Mouse (Mus musculus) 416B (cell line): ENCODE measurements around the gene Rexo4.

ENCODE experiments used
- DNase-seq: peaks from one replicate; pipeline ENCODE4 v3.0.0; 2011; ENCODE audit warnings: low read depth

Rexo4 gene

GRCm38 (mm10) chr2:26943253-26943652 lies 20.9 kb downstream of the Rexo4 start:
- no peak for DNase-seq

DNA sequence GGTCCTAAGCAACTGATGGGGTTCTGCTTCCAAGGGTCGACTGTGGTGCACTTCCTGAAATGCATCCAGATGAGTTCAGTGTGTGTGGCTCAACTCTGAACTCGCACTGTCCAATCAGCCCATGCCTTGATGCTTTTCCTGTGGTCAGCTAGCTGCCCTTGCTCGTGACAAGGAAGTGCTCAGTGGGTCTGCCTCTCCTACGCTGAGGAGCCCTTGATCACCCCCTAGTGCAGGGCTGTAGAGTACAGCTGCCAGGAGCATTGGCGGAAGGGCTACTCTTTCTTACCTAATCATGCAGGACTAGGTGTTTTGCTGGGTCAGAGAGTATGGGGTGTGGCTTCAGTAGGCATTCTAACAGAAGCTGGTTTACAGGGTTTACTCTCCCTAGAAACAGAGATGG lies 22.6 kb downstream of the Rexo4 start:
- DNase-seq = peak; percentile 91

DNA sequence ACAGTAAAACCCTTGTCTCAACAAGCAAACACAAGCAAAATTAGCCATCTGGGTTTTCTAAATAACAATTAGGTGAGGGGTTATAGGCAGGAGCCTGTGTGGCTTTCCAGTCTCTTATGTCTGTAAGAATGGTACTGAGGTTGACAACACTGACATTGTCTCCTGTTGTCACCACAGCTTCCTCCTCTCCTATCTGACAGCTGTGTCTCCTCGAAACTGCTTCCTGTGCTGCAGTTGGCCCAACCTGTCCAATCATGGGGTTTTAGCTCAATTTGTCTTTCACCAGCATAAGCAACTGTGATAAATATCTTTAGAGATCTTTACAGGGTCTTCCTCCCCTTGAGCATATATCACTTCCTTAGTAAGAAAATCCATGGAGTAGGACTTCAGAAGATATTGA lies 27.8 kb downstream of the Rexo4 start:
- peak; percentile 73 for DNase-seq

- peak; percentile 68 for DNase-seq
These were observed 28.9 kb downstream of the Rexo4 start for GRCm38 (mm10) chr2:26935286-26935685.

GRCm38 (mm10) chr2:26933304-26934055 lies 30.7 kb downstream of the Rexo4 start, which contains the start of the genes Surf4 and Stkld1:
Surf4 (minus strand) TSS chr2:26933928.
Stkld1 (plus strand) TSS chr2:26934047.
- peak; percentile 98 for DNase-seq

- DNase-seq = no peak
These were observed 31.5 kb downstream of the Rexo4 start for GRCm38 (mm10) chr2:26932473-26933303.

DNA sequence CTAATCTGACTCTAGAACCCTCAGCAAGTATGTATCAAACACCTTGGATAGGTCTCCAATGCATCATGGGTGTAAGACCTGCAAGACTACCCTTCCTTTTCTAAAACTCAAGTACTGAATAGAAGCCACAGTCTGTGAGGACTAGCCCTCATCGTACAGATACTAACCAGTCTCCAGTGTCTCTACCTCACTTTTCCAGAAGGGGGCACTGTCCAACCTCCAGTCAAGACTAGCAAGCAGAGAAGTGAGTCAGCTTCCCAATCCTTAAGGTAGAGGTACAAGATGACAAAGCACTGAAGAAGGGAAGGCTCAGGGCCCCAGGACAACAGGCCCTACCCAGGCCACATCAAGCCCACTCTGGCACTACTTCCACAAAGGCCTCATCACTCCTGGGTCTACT lies 33.8 kb downstream of the Rexo4 start:
- DNase-seq = peak; percentile 90

DNA sequence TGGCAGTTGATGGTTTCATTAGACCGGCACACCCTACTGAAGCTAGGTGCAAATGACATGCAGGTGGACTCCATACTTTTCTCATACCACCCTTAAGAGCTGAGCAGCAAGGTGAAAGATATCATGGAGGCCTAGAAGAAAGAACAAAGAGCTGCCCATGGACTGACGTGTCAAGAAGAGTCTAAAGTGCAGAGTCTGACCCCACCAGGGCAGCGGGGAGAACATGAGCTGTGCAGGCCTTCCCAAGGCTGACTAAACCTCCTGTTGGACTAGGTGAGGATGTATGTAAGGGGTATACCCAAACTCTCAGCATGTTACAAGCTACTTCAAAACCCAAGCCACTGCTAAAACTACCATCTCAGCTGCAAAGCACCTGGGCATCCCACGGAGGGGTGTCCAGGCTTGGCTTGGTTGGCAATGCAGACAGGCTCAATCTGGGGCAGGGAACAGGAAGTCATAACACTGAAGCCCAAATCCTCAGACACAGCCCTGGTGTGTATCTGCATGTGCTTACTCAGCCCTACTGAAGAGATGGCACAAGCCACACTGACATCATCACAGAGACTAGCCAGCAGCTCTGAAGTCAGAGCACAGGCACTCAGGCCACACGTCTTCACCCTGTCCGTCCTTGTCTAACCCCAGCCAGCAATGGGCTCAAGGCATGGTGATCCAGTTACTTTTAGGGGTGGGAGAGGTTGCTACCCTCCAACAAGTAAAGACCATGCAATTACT lies 36.3 kb downstream of the Rexo4 start:
- DNase-seq = no peak

GRCm38 (mm10) chr2:26921784-26922183 lies 42.4 kb downstream of the Rexo4 start:
- DNase-seq = no peak

DNA sequence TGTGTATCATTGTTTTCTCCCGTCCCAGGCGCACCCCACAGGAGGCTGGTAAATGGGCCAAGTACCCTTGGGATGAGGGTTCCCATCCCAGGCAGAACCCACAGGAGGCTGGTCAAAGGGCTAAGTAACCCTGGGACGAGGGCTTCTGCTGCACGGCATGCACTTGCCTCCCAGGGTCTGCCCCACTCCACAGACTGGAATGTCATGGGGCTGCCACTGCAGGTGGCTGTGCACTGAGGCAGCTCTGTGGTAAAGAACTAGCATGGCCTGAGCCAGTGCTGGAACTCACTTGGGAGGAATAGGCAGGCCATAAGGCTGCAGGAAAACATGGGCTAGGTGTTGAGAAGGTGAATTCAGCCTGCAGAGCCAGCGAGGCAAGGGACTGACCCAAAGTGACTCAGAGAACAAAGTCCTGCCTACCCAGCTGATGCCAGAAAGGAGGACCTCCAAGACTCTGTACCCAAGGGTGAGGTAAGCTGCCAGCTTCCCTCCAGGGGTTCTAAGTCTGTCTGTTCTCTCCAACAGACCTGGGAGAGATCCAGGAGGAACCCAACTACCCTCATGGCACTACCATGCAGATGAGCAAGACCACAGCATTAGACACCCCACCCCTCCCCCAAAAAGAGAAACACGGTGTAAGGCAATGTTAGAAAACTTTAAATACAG lies 43.9 kb downstream of the Rexo4 start:
- no peak for DNase-seq

- no peak for DNase-seq
These were observed 44.5 kb downstream of the Rexo4 start for GRCm38 (mm10) chr2:26919684-26920083.

DNA sequence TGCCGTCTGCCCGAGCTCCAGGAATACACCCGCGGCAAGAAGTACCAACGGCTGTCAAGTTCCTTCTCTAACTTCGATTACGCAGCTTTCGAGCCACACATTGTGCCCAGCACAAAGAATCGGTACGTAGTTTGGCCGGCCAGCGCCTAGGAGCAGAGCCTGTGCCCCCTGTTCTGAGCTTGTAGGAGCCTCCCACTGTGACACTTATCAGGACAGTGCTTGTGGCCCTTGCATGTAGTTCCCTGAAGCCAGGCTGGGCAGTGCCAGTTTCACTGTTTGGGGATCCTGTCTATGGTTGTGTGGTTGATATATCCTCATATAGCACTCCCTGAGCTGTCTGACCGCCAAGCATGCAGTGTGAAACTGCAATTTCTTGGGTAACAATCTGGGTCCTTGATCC lies 47.4 kb downstream of the Rexo4 start:
- DNase-seq = no peak

DNA sequence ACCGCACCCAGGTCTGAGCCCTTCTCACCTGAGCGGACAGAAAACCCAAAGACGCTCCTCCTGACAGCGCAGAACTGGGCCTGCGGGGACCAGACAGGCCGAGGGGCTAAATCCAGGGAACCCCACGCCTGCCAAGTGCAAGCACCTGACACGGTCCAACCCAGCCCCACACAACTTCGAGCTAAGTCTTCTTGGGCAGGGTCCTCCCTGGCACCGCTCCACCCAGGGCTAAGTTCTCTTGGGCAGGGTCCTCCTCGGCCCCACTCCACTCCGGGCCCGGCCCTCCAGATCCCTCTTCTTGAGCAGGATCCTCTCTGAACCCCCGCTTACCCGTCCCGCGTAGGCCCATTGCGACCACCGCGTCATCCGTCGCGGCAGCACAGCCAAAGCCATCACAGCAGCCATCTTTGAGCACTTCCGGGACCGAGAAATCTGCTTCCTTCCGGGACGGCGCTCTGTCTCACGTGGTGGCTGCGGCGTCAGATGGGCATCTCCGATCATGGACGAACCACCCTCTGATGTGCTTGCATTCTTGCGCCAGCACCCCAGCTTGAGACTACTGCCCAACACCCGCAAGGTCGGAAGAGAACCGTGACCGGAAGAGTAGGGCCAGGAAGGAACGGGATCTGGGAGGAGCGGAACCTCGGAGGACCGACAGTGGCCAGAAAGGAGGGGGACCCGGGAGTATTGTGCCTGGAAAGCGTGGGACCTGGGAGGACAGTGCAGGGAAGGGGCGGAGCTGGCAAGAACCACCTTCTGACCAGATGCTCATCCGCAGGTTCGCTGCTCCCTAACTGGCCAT lies 48.1 kb downstream of the Rexo4 start, which contains the start of the genes Surf2 and Surf1:
TSS of gene Surf2 (plus strand) at position 441 of the 802 bp plus-strand sequence.
TSS of gene Surf1 (minus strand) at position 604 of the 802 bp plus-strand sequence.
- DNase-seq = peak; percentile 83

DNA sequence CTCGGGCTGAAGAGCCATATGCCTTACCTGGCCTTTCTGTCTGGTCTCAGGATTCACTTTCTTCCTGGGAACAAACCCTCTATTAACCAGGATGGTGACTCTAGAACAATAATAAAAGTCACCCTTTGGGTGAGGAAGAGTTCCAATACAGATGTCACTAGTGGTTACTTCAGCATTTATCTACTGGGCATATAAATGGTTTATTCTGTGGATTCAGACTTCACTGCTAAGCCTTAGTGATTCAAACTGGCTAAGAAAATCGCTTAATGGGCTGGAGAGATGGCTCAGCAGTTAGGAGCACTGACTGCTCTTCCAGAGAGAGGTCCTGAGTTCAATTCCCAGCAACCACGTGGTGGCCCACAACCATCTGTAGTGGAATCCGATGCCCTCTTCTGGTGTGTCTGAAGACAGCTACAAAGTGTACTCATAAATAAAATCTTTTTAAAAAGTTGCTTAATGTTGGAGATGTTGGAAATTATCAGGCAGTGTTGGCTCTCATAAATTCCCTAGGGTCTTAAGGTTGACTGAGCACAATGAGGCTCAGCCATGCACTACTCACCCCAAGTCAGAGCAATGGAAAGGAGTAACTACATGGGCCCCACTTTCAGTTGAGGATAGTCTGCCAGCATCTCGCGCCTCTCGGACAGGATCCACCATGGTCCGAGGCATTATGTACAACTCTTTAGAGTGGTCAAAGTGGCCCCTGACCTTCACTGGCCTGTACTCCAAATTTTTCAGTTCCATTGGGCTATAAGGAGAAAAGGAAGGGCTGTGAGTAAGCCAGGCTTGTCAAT lies 49.8 kb downstream of the Rexo4 start:
- DNase-seq = no peak

DNA sequence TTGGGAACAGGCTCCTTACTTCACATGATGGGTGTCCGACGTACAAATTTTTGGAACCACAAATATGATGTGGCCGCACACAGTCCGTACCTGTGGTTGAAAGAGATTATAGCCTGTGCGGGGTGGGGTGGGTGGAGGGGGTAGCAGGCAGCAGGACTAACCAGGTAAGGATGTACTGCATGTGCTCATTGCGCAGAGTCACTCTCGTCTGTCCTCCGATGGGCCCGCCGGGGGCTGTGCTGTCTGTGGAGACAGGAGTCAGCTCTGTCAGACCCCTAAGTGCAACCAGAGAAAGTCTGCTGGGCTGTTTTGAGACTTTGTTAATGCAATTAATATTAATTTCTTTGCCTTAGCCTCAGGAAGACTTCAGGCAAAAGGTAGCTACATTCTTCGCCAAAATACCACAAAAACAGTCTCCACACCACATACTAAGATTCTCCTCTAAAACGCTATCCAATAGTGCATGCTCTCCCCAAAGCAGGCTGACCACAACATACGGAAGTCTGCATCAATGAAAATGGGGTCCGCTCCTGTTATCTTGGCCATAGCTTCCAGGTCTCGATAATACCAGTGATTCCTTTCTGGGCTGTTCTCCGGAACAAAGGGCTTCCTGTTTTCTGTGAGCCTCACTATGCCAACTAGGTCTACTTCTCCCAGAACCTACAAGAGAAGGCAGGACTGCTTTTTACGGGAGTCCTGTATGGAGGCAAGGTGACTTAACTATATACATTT lies 50.6 kb downstream of the Rexo4 start:
- DNase-seq = no peak

DNA sequence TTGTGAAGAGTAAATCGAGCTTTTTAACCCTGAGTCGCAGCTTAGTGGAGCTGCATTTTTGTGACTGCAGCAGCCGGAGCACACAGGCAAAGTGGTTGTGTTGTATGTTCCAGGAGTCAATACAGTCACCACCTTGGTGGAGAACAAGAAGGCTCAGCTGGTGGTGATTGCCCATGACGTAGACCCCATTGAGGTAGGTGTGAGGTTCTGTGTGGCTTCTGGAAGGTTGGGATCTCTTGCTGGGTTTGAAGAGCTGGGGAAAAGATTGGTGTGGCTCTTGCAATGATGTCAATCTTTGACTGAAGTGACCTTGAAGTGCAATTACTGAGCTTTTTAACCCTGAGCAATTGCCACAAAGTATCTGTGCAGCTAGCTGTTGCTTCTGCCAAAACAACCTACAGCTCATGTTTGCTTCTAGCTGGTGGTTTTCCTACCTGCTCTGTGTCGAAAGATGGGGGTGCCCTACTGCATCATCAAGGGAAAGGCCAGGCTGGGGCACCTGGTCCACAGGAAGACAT lies 51.9 kb downstream of the Rexo4 start:
- DNase-seq = no peak

GRCm38 (mm10) chr2:26910994-26911765 lies 53.0 kb downstream of the Rexo4 start:
- no peak for DNase-seq
